Mouse (Mus musculus) heart, adult 11 months (tissue): ENCODE results near the gene Myrip.

ENCODE experiments used
- DNase-seq: peaks from one replicate; pipeline ENCODE4 v3.0.0; 2022

The Myrip gene

GRCm38 (mm10) chr9:120482382-120482781 lies 181.1 kb downstream of the Myrip start:
- peak; percentile 71 for DNase-seq

- DNase-seq, result no peak
Observed at GRCm38 (mm10) chr9:120483101-120483500, 181.8 kb downstream of the Myrip start.

GRCm38 (mm10) chr9:120487076-120487475 lies 185.8 kb downstream of the Myrip start:
- no peak for DNase-seq

GRCm38 (mm10) chr9:120491509-120491908 lies 190.2 kb downstream of the Myrip start:
- DNase-seq, result no peak

- no peak for DNase-seq
Observed at GRCm38 (mm10) chr9:120492010-120492399, 190.7 kb downstream of the Myrip start, which contains the start of gene Eif1b. Gene Eif1b (plus strand): TSS chr9:120492232.

- DNase-seq, result peak; percentile 98
Observed at GRCm38 (mm10) chr9:120492400-120493351, 191.4 kb downstream of the Myrip start.

- DNase-seq, result no peak
Observed at GRCm38 (mm10) chr9:120493781-120494180, 192.5 kb downstream of the Myrip start.

- DNase-seq, result peak; percentile 92
Observed at GRCm38 (mm10) chr9:120496691-120497090, 195.4 kb downstream of the Myrip start.

GRCm38 (mm10) chr9:120497983-120498382 lies 196.7 kb downstream of the Myrip start:
- no peak for DNase-seq

- no peak for DNase-seq
Observed at GRCm38 (mm10) chr9:120501191-120501902, 200.0 kb downstream of the Myrip start.

GRCm38 (mm10) chr9:120502013-120502412 lies 200.7 kb downstream of the Myrip start:
- no peak for DNase-seq

GRCm38 (mm10) chr9:120504423-120504822 lies 203.1 kb downstream of the Myrip start:
- DNase-seq, result no peak

- no peak for DNase-seq
Observed at GRCm38 (mm10) chr9:120511781-120512180, 210.5 kb downstream of the Myrip start.

- DNase-seq, result peak; percentile 90
Observed at GRCm38 (mm10) chr9:120516720-120517119, 215.4 kb downstream of the Myrip start.

- DNase-seq, result no peak
Observed at GRCm38 (mm10) chr9:120518946-120519345, 217.6 kb downstream of the Myrip start.

- DNase-seq, result peak; percentile 74
Observed at GRCm38 (mm10) chr9:120519469-120520125, 218.3 kb downstream of the Myrip start.

GRCm38 (mm10) chr9:120521161-120521560 lies 219.8 kb downstream of the Myrip start:
- DNase-seq, result no peak
